Mouse (Mus musculus) cerebellum, adult (tissue): ENCODE results near the gene Sln.
A peak's percentile ranks its signal among the peaks of the same experiment; 100 is the strongest.

Source experiments
- ATAC-seq: cut with Nextera tagmentation; 2 replicates; pipeline ENCODE4 v1.9.2; 2017; ENCODE audit warnings: mild to moderate bottlenecking, moderate library complexity, mixed read lengths; ENCODE audit not compliant: insufficient number of reproducible peaks, low FRiP score, low TSS enrichment

Gene Sln

DNA sequence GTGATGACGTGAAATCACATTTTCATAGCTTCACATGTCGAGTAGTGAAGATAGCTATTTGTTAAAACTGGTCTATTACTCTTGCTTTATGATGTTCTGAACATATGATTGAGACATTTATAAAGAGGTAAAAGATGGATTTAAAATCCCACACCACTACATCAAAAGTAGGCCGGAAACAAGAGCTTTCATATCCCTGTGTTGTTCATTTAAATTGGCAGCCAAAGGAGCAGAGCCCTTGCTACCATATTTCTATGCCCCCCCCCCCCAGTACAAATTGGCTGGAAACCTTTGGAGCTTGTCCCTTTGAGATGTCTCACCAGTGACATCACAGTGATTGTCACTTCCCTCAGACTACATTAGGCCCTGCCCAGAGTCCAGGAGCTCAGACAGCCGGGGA lies at the start of gene Sln:
Gene Sln (plus strand): TSS at position 301 of the 400 bp plus-strand sequence.
- no peak for ATAC-seq

DNA sequence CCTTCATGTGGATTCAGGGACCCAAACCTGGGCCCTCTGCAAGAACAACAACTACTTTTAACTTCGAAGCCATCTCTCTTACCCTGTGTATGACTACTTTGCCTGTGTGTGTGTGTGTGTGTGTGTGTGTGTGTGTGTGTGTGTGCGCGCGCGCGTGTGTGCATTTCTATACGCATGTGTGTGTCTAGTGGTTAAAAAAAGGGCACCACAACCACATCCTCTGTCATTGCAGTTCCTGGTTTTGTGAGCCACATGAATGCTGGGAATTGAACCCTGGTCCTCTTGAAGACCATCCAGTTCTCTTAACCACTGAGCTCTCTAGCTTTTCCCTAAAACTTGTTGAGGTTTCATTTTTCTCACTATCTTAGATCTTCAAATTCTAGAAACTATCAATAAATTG lies 47.0 kb upstream of the Sln start:
- no peak for ATAC-seq

DNA sequence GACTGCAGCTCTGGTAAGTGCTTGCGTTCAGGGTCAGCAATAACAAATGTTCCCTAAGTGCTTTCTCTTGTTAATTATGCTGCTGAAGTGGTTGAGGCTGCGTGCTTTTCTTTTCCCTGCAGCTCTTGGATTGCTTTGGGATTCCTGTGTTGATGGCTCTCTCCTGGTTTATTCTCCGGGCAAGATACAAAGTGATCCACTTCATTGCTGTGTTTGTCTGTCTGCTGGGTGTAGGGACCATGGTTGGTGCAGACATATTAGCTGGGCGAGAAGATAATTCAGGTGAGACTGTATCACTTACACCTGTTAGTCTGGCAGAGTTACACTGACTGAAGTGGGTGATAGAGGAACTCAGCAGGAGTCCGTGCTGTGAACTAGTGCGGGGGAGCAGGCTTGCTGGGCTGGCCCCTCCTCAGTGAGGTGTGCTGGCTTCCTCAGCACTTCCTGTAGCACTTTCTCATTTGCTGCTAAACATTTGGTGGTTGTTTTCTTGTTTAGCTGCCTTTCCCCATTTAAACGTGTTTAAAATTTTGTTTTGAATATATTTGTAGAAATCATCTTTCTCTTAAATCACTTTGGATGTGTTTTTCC lies 43.4 kb upstream of the Sln start:
- ATAC-seq: no peak

DNA sequence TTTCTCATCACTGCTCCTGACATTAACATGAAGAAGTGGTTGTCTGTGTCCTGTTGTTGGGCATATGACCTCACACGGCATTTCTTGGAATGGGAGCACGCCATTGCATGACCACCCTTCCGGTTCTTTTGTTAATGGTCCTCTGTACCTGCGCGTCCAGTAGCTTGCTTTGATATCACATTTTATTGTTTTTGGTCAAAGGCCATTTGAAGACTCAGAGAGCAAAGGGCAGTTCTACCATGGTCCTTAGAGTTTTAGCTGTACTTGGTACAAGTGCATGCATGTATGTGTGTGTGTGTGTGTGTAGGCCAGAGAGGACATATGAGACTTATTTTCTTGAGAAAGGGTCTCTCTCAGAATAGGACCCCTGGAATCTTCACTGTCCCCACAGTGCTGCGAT lies 36.5 kb upstream of the Sln start:
- no peak for ATAC-seq

DNA sequence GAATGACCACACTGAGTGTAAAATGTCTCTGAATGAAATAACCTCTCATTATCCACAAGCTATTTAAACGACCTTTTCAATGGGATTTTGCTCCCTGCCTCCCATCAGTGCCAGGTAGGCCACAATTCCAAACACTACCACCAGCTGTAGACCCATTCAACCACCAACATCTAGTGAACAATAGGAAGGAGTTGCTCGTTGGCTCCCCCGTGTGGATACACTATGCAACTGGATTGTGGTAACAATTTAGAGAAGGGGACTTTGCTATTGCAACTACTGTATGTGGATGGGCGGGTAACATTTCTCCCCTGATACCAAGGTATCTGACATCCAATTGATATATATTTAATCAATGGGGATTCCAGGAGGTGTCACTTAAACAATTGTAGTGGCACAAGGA lies 31.2 kb upstream of the Sln start:
- no peak for ATAC-seq

DNA sequence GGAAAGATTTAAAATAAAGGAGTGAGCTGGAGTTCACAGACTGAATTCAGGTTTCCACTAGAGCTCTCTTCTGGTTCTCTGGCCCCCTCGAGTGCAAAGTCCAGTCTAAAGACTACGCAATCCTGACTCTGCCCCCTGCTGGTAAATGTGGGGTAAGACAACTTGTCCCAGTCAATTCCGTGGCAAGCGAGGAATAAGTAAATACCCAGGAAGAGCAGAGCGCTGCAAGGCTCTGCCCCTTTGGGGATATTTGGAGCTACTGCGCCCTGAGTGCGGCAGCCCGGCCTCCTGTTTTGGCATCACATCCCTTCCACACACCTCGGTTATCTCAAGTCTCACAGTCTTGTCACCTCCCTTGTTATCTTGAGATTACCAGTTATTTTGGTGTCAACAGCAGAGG lies 24.6 kb upstream of the Sln start:
- ATAC-seq: 0 out of 2 replicates have a peak, but pooled peaks have one; percentile 31

- ATAC-seq: peak; percentile 40; the same call in 1 of the 2 replicates
These were observed 20.7 kb upstream of the Sln start for GRCm38 (mm10) chr9:53829081-53829865.

DNA sequence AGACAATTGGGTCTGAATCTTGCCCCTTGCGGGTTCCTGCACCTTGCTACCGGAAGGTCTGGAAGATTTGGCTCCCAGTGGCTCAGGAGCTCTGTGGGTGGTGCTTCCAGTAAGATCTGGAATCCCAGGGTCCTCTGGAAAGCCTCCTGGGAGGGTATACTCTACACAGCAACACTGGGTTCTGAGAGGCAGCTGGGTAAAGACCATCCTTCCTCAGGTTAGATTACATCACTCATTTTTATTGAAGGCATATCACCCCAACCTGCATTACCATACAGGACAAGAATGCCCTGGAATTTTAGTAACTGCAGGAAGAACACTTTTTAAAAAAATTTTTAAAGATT lies 20.1 kb upstream of the Sln start:
- no peak for ATAC-seq

- no peak for ATAC-seq
These were observed 14.9 kb upstream of the Sln start for GRCm38 (mm10) chr9:53835039-53835438.

- no peak for ATAC-seq
These were observed 14.0 kb upstream of the Sln start for GRCm38 (mm10) chr9:53835976-53836375.

- no peak for ATAC-seq
These were observed 11.1 kb upstream of the Sln start for GRCm38 (mm10) chr9:53838816-53839215.

GRCm38 (mm10) chr9:53848548-53848947 lies 1.4 kb upstream of the Sln start:
- ATAC-seq: no peak

- no peak for ATAC-seq
These were observed 2.2 kb downstream of the Sln start for GRCm38 (mm10) chr9:53852158-53852557.

- no peak for ATAC-seq
These were observed 3.7 kb downstream of the Sln start for GRCm38 (mm10) chr9:53853672-53854071.

DNA sequence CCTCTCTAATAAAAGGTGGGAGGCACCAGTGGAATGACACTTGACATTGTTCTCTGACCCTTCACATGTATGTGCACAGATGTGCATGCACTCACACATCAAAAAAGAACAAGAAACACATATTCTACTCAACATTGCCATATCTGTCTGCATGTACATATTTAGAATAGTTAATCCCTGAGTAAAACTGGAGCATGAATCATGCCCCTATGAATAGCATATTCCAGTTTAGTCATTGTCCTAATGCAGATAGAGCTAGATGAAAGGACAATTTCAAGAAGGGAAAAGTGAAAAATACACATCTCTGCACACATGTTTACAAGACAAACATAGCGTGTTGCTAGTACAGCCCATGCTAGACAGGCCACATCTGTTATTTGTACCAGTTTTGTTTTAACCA lies 4.6 kb downstream of the Sln start:
- ATAC-seq: no peak

- no peak for ATAC-seq
These were observed 7.9 kb downstream of the Sln start for GRCm38 (mm10) chr9:53857864-53858263.

- ATAC-seq: no peak
These were observed 23.3 kb downstream of the Sln start for GRCm38 (mm10) chr9:53873239-53873638.

DNA sequence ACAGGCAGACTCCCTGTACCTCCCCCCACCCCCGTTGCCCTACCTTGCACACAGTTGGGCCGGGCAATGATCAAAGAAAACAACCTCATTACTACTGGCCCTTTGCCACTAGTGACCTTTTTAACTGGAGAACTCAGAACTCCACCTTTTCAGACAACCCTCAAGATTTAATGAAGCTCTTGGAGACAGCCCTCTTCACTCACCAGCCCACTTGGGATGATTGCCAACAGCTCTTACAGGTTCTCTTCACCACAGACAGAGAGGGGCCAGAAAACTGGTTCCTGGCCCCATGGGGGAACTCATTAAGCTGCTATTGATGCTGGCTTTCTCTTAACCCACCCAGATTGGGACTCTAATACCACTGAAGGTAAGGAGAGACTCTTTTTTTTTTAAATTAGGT lies 27.5 kb downstream of the Sln start:
- ATAC-seq: no peak

DNA sequence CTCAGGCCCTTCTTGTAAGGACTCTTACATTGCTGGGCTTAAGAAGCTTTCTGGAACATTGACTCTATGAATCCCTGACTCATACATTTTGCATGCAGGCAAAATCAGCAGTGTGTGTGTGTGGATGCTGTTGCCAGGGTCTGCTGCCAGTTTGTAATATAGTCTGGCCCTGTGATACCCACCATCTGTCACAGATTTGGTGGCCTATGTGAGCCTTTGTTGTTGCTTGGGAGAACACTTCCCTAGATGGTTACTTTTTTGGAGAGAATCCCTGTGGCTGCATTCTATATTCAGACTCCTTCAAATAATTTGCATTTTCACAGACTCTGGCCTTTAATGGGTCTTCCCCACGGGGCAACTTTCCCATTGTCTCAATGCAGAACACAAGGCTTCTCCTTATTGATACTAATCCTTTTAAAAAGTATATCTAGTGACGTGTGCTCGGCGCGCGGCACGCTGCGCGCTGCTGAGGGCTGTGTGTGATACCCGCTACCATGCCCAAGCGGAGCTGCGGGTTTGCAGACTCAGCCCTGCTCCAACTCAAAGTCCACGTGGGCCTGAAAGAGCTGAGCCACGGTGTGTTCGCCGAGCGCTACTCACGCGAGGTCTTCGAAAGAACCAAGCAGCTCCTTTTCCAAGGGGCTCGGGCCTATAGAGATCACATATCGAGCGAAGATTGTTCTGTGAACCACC lies 33.8 kb downstream of the Sln start:
- no peak for ATAC-seq

- no peak for ATAC-seq
These were observed 40.1 kb downstream of the Sln start for GRCm38 (mm10) chr9:53890075-53890474.

- ATAC-seq: no peak
These were observed 45.9 kb downstream of the Sln start for GRCm38 (mm10) chr9:53895827-53896226.

GRCm38 (mm10) chr9:53899836-53900235 lies 49.9 kb downstream of the Sln start:
- ATAC-seq: no peak
